In the genomic region with DNA sequence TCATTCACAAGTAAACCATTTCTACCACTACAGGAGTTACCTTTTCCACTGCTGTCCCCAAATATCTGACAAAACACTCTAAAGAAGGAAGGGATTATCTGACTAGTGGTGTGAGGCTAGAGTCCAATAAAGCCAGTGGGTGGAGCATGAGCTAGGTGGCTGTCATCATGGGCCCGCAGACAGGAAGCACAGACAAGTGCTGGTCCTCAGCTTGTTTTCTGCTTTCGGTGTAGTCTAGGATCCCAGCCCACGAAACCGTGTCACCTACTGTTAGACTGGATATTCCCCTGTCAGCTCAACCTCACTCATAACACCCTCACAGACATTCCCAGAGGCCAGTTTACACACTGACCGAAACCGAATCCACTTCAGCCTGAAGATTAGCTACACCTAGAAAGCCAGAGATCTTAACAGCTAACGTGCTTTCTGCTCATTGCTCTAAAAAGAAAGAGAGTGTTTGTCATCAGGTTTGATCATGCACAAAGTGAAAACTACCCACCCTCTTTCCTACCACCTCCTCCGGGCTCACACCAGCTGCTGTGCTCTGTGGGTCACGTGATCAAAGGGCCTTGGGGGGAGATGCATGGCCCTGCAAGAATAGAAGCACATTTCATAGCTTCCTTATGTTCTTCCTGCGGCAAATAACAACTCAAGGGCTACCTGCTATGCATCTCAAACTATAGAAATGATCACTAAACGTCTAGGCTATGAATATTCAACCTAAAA, we compare ENCODE assay signal across 13 mouse cellular contexts.
DNase-seq lines count a peak whose midpoint lies in the region; ATAC-seq lines count a peak whose summit lies in the region.
"Had no signal": no experiment of that assay in that cellular context is flagged by ENCODE, and none has a peak within 500 bp of the region (broad histone marks: within the 10 kb centered on the region; RNA-seq: fewer than 3 reads in every experiment).

No protein-coding gene starts in this region.

- no peak overlapping the region for H3K4me3 ChIP-seq in hindbrain, embryonic 13.5 days
- H3K4me3 ChIP-seq in hindbrain, embryonic 10.5 days = no peak overlapping the region
- no peak overlapping the region for H3K4me3 ChIP-seq in forebrain, embryonic 13.5 days
- H3K4me3 ChIP-seq: intestine, embryonic 15.5 days; midbrain, embryonic 10.5 days; neural tube, embryonic 15.5 days had no signal

- no peak for DNase-seq in hindbrain, embryonic 10.5 days (ENCODE audit: low spot score)
- peak; percentile 23 for DNase-seq in induced T-regulatory cell, adult 2 months (ENCODE audit: low read depth)
- DNase-seq in thymus, adult 18-20 months = peak; percentile 17 to 18
- no peak for DNase-seq in layer of hippocampus, adult 9-11 months
- DNase-seq in kidney, adult 11 months = no peak
- DNase-seq: gastrocnemius, postnatal 36 days; layer of hippocampus, postnatal 36 days had no signal

- H3K4me1 ChIP-seq in hindbrain, embryonic 13.5 days (replicated peaks) = peaks cover 26% of the 10 kb centered on the region
- H3K4me1 ChIP-seq in hindbrain, embryonic 10.5 days (replicated peaks) = peaks cover 6% of the 10 kb centered on the region; the same call in 1 of the 2 replicates
- H3K4me1 ChIP-seq in forebrain, embryonic 13.5 days = peaks cover 21% of the 10 kb centered on the region
- H3K4me1 ChIP-seq: intestine, embryonic 15.5 days had no signal

- no peaks in the 10 kb centered on the region for H3K27me3 ChIP-seq in hindbrain, embryonic 13.5 days
- no peaks in the 10 kb centered on the region for H3K27me3 ChIP-seq in hindbrain, embryonic 10.5 days (ENCODE audit: insufficient read depth, poor library complexity, severe bottlenecking)
- H3K27me3 ChIP-seq in forebrain, embryonic 13.5 days = no peaks in the 10 kb centered on the region
- H3K27me3 ChIP-seq: intestine, embryonic 15.5 days; neural tube, embryonic 15.5 days had no signal

- WGBS in hindbrain, embryonic 13.5 days = 83% methylated on average over 11 of the region's 11 CpGs
- WGBS in hindbrain, embryonic 10.5 days = 87% methylated on average over 11 of the region's 11 CpGs
- WGBS in forebrain, embryonic 13.5 days = 82% methylated on average over 11 of the region's 11 CpGs

- no peak overlapping the region for H3K9ac ChIP-seq in hindbrain, embryonic 13.5 days
- no peak overlapping the region for H3K9ac ChIP-seq in forebrain, embryonic 13.5 days
- H3K9ac ChIP-seq: intestine, embryonic 15.5 days; neural tube, embryonic 15.5 days had no signal

- no peaks in the 10 kb centered on the region for H3K9me3 ChIP-seq in hindbrain, embryonic 13.5 days
- no peaks in the 10 kb centered on the region for H3K9me3 ChIP-seq in hindbrain, embryonic 10.5 days
- H3K9me3 ChIP-seq in forebrain, embryonic 13.5 days (replicated peaks) = no peaks in the 10 kb centered on the region
- H3K9me3 ChIP-seq: intestine, embryonic 15.5 days; midbrain, embryonic 10.5 days; neural tube, embryonic 15.5 days had no signal

- no peak overlapping the region for H3K4me2 ChIP-seq in hindbrain, embryonic 13.5 days
- H3K4me2 ChIP-seq in forebrain, embryonic 13.5 days = no peak overlapping the region
- H3K4me2 ChIP-seq: intestine, embryonic 15.5 days had no signal

- no peaks in the 10 kb centered on the region for H3K36me3 ChIP-seq in hindbrain, embryonic 13.5 days
- H3K36me3 ChIP-seq in hindbrain, embryonic 10.5 days = no peaks in the 10 kb centered on the region
- no peaks in the 10 kb centered on the region for H3K36me3 ChIP-seq in forebrain, embryonic 13.5 days (ENCODE audit: poor library complexity, severe bottlenecking)
- H3K36me3 ChIP-seq: intestine, embryonic 15.5 days; midbrain, embryonic 10.5 days; neural tube, embryonic 15.5 days had no signal

- ATAC-seq in hindbrain, embryonic 13.5 days (ENCODE audit: low FRiP score) = no peak
- ATAC-seq in CD4-positive, CD25-positive, alpha-beta regulatory T cell, adult 4 months = peak; percentile 67
- ATAC-seq in forebrain, embryonic 13.5 days = no peak
- ATAC-seq: intestine, embryonic 15.5 days had no signal

- H3K27ac ChIP-seq in hindbrain, embryonic 13.5 days = peak overlapping the region; percentile 76; the same call in 1 of the 2 replicates
- H3K27ac ChIP-seq in hindbrain, embryonic 10.5 days = no peak overlapping the region
- no peak overlapping the region for H3K27ac ChIP-seq in forebrain, embryonic 13.5 days
- H3K27ac ChIP-seq: intestine, embryonic 15.5 days; midbrain, embryonic 10.5 days had no signal

Comparison
In these comparisons a context has a peak if more than half of its experiments do, and no peak if none do; other contexts are left out.
1. DNase-seq: peak in induced T-regulatory cell, adult 2 months (single experiment) and thymus, adult 18-20 months (2 of 2); none in hindbrain, embryonic 10.5 days (single experiment), layer of hippocampus, adult 9-11 months (single experiment) and kidney, adult 11 months (single experiment).